Mouse (Mus musculus): ENCODE data around the gene Ppp1r17. TPM values are rescaled to one million over a fixed set of nuclear protein-coding genes. Genes with fewer than 3 reads are reported as not detected.

Ppp1r17 gene
- polyA plus RNA-seq, 1 experiment from 2014 or later = 1.4 TPM

DNA sequence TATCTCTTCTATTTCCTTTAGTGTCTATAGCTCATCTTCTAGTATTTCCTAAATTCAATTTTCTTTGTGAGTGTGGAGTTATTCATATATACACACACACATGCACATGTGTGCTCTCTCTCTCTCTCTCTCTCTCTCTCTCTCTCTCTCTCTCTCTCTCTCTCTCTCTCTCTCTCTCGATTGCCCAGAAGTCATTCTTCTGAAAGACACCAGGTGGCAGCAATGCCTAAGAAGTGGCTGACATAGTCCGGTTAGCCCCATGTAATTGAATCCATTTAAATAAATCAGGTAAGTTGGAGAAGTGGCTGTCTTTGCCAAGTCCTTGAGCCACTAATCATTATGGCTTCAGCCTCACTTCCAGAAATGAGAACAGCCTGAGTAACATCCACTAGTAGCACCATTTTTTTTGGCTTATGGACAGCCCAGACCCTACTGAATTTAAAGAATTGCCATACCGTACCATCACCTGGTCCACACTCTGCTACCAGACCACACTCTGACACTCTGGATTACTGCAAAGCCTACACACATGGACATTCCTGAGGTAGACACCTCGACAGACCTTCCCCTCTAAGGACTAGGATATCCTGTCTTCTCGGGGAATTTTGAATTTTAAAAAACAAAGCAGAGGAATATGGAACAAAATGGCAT lies 49.5 kb downstream of the Ppp1r17 start:
- H3K27me3 ChIP-seq (replicated peaks; ENCODE audit: control insufficient read depth, insufficient read depth, low read length) = no peaks in the 10 kb centered on the region; the same call in 1 of the 2 replicates
- H3K36me3 ChIP-seq (ENCODE audit: control insufficient read depth, insufficient read depth, low read length) = no peaks in the 10 kb centered on the region
- ATAC-seq = peak; percentile 90
- H3K9me3 ChIP-seq (ENCODE audit: control insufficient read depth, low read length) = no peaks in the 10 kb centered on the region
- H3K9ac ChIP-seq (ENCODE audit: low read depth, low read length) = no peak overlapping the region; the same call in 1 of the 2 replicates
- H3K27ac ChIP-seq (ENCODE audit: low read depth, low read length) = no peak overlapping the region
- no peaks in the 10 kb centered on the region for H3K4me1 ChIP-seq (ENCODE audit: control insufficient read depth, insufficient read depth, low read depth, low read length)
- no peak overlapping the region for H3K4me3 ChIP-seq (ENCODE audit: low read length)
- WGBS = 40% methylated on average over 5 of the region's 5 CpGs
- no peak overlapping the region for H3K4me2 ChIP-seq (ENCODE audit: low read length)

DNA sequence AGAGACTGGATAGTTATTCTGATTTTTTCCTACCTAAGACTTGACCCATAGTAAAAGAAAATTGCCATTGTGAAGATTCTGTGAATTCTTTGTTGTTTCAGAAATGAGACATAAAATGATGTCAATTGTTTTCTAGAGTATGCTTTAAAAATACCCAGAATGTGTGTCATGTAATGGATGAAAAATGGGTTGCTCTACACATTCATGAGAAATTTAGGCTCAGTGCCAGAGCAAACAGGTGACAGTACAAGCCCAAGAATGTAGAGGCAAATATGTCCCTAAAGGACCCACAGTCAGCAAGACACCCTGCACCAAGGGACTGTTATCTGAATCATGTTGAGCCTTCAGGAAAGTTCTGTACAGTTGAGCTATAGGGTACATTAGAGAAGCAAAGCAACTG lies 51.2 kb downstream of the Ppp1r17 start:
- Histone ChIP-seq H3K27ac (ENCODE audit: low read depth, low read length) (no peak overlapping the region), H3K9me3 (ENCODE audit: control insufficient read depth, low read length) (no peaks in the 10 kb centered on the region), H3K27me3 (replicated peaks; ENCODE audit: control insufficient read depth, insufficient read depth, low read length) (no peaks in the 10 kb centered on the region; the same call in 1 of the 2 replicates), H3K9ac (ENCODE audit: low read depth, low read length) (no peak overlapping the region), H3K4me1 (ENCODE audit: control insufficient read depth, insufficient read depth, low read depth, low read length) (no peaks in the 10 kb centered on the region), H3K4me2 (ENCODE audit: low read length) (no peak overlapping the region), H3K36me3 (ENCODE audit: control insufficient read depth, insufficient read depth, low read length) (no peaks in the 10 kb centered on the region), H3K4me3 (ENCODE audit: low read length) (no peak overlapping the region)
- ATAC-seq = no peak

GRCm38 (mm10) chr6:56076378-56076805 lies 59.1 kb downstream of the Ppp1r17 start:
- no peak overlapping the region for H3K27ac ChIP-seq (ENCODE audit: low read depth, low read length)
- H3K4me2 ChIP-seq (ENCODE audit: low read length) = no peak overlapping the region

More at GRCm38 (mm10) chr6:56076378-56076805, 59.1 kb downstream of the Ppp1r17 start:
- peak; percentile 61 for ATAC-seq
- Histone ChIP-seq H3K36me3 (ENCODE audit: control insufficient read depth, insufficient read depth, low read length) (no peaks in the 10 kb centered on the region), H3K4me3 (ENCODE audit: low read length) (no peak overlapping the region), H3K9me3 (ENCODE audit: control insufficient read depth, low read length) (no peaks in the 10 kb centered on the region), H3K27me3 (replicated peaks; ENCODE audit: control insufficient read depth, insufficient read depth, low read length) (no peaks in the 10 kb centered on the region), H3K9ac (ENCODE audit: low read depth, low read length) (no peak overlapping the region), H3K4me1 (ENCODE audit: control insufficient read depth, insufficient read depth, low read depth, low read length) (no peaks in the 10 kb centered on the region)
- 13% methylated on average over 4 of the region's 4 CpGs for WGBS

Other genes starting within 250 kb of the Ppp1r17 start
- 0.14 and 0.16 TPM in 2 replicates for gene Itprid1, start 180.6 kb upstream of the Ppp1r17 start, polyA plus RNA-seq (2015; fragmentation: Nextera tagmentation; extraction: Ambion mirVana)

All from hindbrain, embryonic 16.5 days (tissue).